Mouse (Mus musculus): ENCODE measurements at regions not wholly inside any gene's neighbourhood (a gene's known extent, or its start where the extent isn't known, plus 50 kb on each side); places are given as distances from the start of the nearest gene placed in this dataset.

GRCm38 (mm10) chr16:9304079-9304478 lies 474.2 kb downstream of the 1810013L24Rik start:
- no peak for DNase-seq
- intact Hi-C loops (cut with DNase I), result no loop called here

- no peak for DNase-seq
- intact Hi-C loops (cut with DNase I), result no loop called here
Measured at GRCm38 (mm10) chr16:9310744-9311143, 480.8 kb downstream of the 1810013L24Rik start.

GRCm38 (mm10) chr16:9335626-9336025 lies 505.7 kb downstream of the 1810013L24Rik start:
- intact Hi-C loops (cut with DNase I), result no loop called here
- DNase-seq, result peak; percentile 24

- DNase-seq, result peak; percentile 41
- intact Hi-C loops (cut with DNase I), result no loop called here
Measured at GRCm38 (mm10) chr16:9336063-9336462, 506.2 kb downstream of the 1810013L24Rik start.

- intact Hi-C loops (cut with DNase I), result no loop called here
- DNase-seq, result no peak
Measured at GRCm38 (mm10) chr16:9339456-9339855, 509.6 kb downstream of the 1810013L24Rik start.

- DNase-seq, result no peak
- intact Hi-C loops (cut with DNase I), result no loop called here
Measured at GRCm38 (mm10) chr16:9341245-9341644, 511.3 kb downstream of the 1810013L24Rik start.

- no peak for DNase-seq
- intact Hi-C loops (cut with DNase I), result no loop called here
Measured at GRCm38 (mm10) chr16:9353811-9354210, 523.9 kb downstream of the 1810013L24Rik start.

- intact Hi-C loops (cut with DNase I), result no loop called here
- DNase-seq, result no peak
Measured at GRCm38 (mm10) chr16:9354331-9355030, 524.6 kb downstream of the 1810013L24Rik start.

- intact Hi-C loops (cut with DNase I), result no loop called here
- DNase-seq, result no peak
Measured at GRCm38 (mm10) chr16:9358651-9359050, 528.8 kb downstream of the 1810013L24Rik start.

GRCm38 (mm10) chr16:9359399-9360135 lies 529.7 kb downstream of the 1810013L24Rik start:
- intact Hi-C loops (cut with DNase I), result no loop called here
- no peak for DNase-seq

- intact Hi-C loops (cut with DNase I), result no loop called here
- DNase-seq, result no peak
Measured at GRCm38 (mm10) chr16:9360741-9361255, 530.9 kb downstream of the 1810013L24Rik start.

- DNase-seq, result no peak
- intact Hi-C loops (cut with DNase I), result no loop called here
Measured at GRCm38 (mm10) chr16:9362116-9362515, 532.2 kb downstream of the 1810013L24Rik start.

GRCm38 (mm10) chr16:9364105-9364504 lies 534.2 kb downstream of the 1810013L24Rik start:
- intact Hi-C loops (cut with DNase I), result no loop called here
- DNase-seq, result no peak

- intact Hi-C loops (cut with DNase I), result no loop called here
- DNase-seq, result no peak
Measured at GRCm38 (mm10) chr16:9390986-9391385, 561.1 kb downstream of the 1810013L24Rik start.

- no peak for DNase-seq
- intact Hi-C loops (cut with DNase I), result no loop called here
Measured at GRCm38 (mm10) chr16:9404736-9405135, 574.8 kb downstream of the 1810013L24Rik start.

GRCm38 (mm10) chr16:9408196-9408595 lies 578.3 kb downstream of the 1810013L24Rik start:
- DNase-seq, result no peak
- intact Hi-C loops (cut with DNase I), result no loop called here

GRCm38 (mm10) chr16:9430509-9430908 lies 564.9 kb downstream of the Grin2a start:
- no peak for DNase-seq
- intact Hi-C loops (cut with DNase I), result no loop called here

GRCm38 (mm10) chr16:9439300-9439856 lies 556.0 kb downstream of the Grin2a start:
- intact Hi-C loops (cut with DNase I), result no loop called here
- DNase-seq, result no peak

- intact Hi-C loops (cut with DNase I), result no loop called here
- no peak for DNase-seq
Measured at GRCm38 (mm10) chr16:9439891-9440290, 555.5 kb downstream of the Grin2a start.

- DNase-seq, result no peak
- intact Hi-C loops (cut with DNase I), result no loop called here
Measured at GRCm38 (mm10) chr16:9452058-9452457, 543.3 kb downstream of the Grin2a start.

GRCm38 (mm10) chr16:9457574-9457973 lies 537.8 kb downstream of the Grin2a start:
- DNase-seq, result peak; percentile 24
- intact Hi-C loops (cut with DNase I), result no loop called here

- DNase-seq, result no peak
- intact Hi-C loops (cut with DNase I), result no loop called here
Measured at GRCm38 (mm10) chr16:9462497-9462896, 532.9 kb downstream of the Grin2a start.

All from left cerebral cortex, postnatal 4 days (tissue).